Mouse (Mus musculus) cortical plate, adult 2 months (tissue): ENCODE measurements around the gene Exosc1.
A peak's percentile ranks its signal among the peaks of the same experiment; 100 is the strongest.

ENCODE experiments used
- CTCF ChIP-seq: fragments of 200-500 bp; IDR thresholded peaks from 2 replicates; pipeline ENCODE4 v1.5.1; 2011; ENCODE audit warnings: mild to moderate bottlenecking, control low read depth, low read length; ENCODE audit not compliant: insufficient read depth; ENCODE audit errors: extremely low read depth
- POLR2A ChIP-seq: fragments of 200-500 bp; IDR thresholded peaks from 2 replicates; pipeline ENCODE4 v1.6.1; 2011; ENCODE audit warnings: mild to moderate bottlenecking, low read length, control low read depth; ENCODE audit not compliant: insufficient read depth; ENCODE audit errors: extremely low read depth

DNA sequence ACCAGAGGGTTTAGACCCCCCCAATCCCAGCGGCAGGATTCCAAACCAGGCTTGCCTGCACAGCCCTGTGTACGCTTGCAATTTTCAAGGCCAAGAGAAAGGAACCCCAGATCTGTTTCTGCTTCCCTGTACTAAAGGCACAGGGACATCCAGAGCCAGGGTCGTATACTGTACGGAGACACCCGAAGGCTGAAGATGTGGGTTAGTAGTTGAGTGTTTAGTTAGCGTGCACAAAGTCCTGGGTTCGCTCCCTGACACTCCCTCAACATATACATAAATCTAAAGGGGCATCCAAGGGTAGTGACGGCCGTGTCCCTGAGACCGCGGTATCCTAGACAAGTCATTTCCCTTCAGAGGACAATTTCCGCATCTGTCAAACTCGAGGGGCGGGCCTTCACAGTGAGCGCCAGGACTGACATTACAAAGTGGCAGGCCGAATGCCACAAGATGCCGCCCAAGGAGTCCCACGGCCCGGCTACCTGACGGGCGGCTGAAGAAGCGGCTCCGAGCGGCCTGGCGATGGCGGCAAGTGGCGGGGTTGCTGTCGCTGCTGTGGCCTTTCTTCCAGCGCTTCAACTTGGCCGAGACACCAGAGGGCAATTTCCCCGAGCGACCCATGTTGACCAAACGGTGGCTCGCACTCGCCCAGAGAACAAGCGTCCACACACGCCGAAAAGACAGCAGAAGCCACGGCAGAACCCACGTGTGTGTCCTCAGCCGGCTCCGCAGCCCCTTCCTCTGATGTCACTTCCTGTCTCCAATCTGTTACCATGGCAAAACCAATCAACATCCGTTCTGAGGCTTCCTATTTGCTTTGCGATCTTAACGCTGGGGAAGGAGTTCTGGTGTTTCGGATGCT, 37.5 kb downstream of the Exosc1 start, which contains the start of gene Rrp12:
- TF ChIP-seq POLR2A, result peak; percentile 84
- no peak for TF ChIP-seq CTCF
